In the genomic region with DNA sequence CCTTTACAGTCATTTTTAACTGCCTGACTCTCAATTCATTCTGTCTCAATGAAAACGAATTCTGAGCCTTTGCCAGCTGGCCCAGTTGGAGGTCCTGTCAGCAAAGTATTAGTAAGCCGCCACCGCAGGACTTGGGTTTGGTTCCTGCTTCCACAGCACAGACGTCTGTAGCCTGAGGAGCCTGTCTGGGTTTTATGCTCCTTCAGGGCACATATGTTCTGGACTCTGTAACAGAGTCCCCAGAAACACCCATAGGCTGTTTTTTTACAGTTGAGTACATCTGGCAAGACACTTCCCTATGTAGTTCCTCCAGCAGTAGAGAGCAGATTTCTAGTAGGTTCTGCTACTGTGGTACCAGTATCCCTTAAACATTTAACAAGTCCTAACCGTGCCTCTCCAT, we compare ENCODE assay signal across 18 mouse cellular contexts. TPM values are rescaled to one million over a fixed set of nuclear protein-coding genes. Genes with fewer than 3 reads are reported as not detected.
DNase-seq lines count a peak whose midpoint lies in the region; ATAC-seq and TF ChIP-seq lines count a peak whose summit lies in the region.
"Had no signal": no experiment of that assay in that cellular context is flagged by ENCODE, and none has a peak within 500 bp of the region (broad histone marks: within the 10 kb centered on the region; RNA-seq: fewer than 3 reads in every experiment).

No protein-coding gene starts in this region.

- no peak overlapping the region for H3K4me3 ChIP-seq in forebrain, embryonic 16.5 days (replicated peaks; ENCODE audit: low read length)
- H3K4me3 ChIP-seq in forebrain, embryonic 12.5 days (replicated peaks), result no peak overlapping the region
- H3K4me3 ChIP-seq in left cerebral cortex, adult 2 months, result no peak overlapping the region
- H3K4me3 ChIP-seq: heart, embryonic 13.5 days; limb, embryonic 12.5 days; liver, embryonic 15.5 days; midbrain, embryonic 13.5 days; neural tube, embryonic 13.5 days had no signal

- intact Hi-C loops in left cerebral cortex, postnatal 4 days (cut with DNase I), result no loop called here
- intact Hi-C loops in left cerebral cortex, adult 2 months (cut with DNase I), result loop anchor here (5.0 kb wide), 1 partner anchor 319 kb away; no protein-coding TSS in a partner anchor

- H3K27me3 ChIP-seq in forebrain, embryonic 16.5 days (replicated peaks; ENCODE audit: control insufficient read depth, insufficient read depth, low read length), result no peaks in the 10 kb centered on the region
- no peaks in the 10 kb centered on the region for H3K27me3 ChIP-seq in forebrain, embryonic 12.5 days
- H3K27me3 ChIP-seq: heart, embryonic 13.5 days; limb, embryonic 12.5 days; liver, embryonic 15.5 days; midbrain, embryonic 13.5 days; neural tube, embryonic 13.5 days had no signal

- peak; percentile 25; the same call in 1 of the 2 replicates for ATAC-seq in forebrain, embryonic 16.5 days
- ATAC-seq in forebrain, embryonic 12.5 days (ENCODE audit: low FRiP score), result no peak
- ATAC-seq: midbrain, embryonic 13.5 days had no signal

- DNase-seq in adrenal gland, postnatal 14 days, result peak; percentile 42
- DNase-seq in adrenal gland, postnatal 4 days (ENCODE audit: low spot score in 2 of 2), result no peak
- DNase-seq in left cerebral cortex, postnatal 4 days, result peak; percentile 34
- DNase-seq in left cerebral cortex, adult 2 months (ENCODE audit: extremely low spot score in 1 of 2, low spot score in 2 of 2), result no peak
- peak; percentile 28 to 39 for DNase-seq in kidney, postnatal 25 days
- no peak for DNase-seq in gastrocnemius, adult 18-20 months (ENCODE audit: low spot score)
- DNase-seq: lung, postnatal 36 days; spleen, adult 18-20 months; thymus, postnatal 36 days had no signal

- H3K9me3 ChIP-seq in forebrain, embryonic 16.5 days (ENCODE audit: control insufficient read depth, low read length), result no peaks in the 10 kb centered on the region
- no peaks in the 10 kb centered on the region for H3K9me3 ChIP-seq in forebrain, embryonic 12.5 days
- H3K9me3 ChIP-seq: heart, embryonic 13.5 days; limb, embryonic 12.5 days; liver, embryonic 15.5 days; midbrain, embryonic 13.5 days; neural tube, embryonic 13.5 days had no signal

- no peak overlapping the region for H3K4me2 ChIP-seq in forebrain, embryonic 16.5 days (ENCODE audit: low read length)
- H3K4me2 ChIP-seq in forebrain, embryonic 12.5 days, result no peak overlapping the region
- H3K4me2 ChIP-seq: heart, embryonic 13.5 days; limb, embryonic 12.5 days; liver, embryonic 15.5 days; midbrain, embryonic 13.5 days; neural tube, embryonic 13.5 days had no signal

- no peak for TF ChIP-seq CTCF in left cerebral cortex, adult 2 months (IDR thresholded peaks at IDR 0.05)

- no peaks in the 10 kb centered on the region for H3K4me1 ChIP-seq in forebrain, embryonic 16.5 days (replicated peaks; ENCODE audit: control insufficient read depth, insufficient read depth, low read length)
- H3K4me1 ChIP-seq in forebrain, embryonic 12.5 days, result no peaks in the 10 kb centered on the region
- H3K4me1 ChIP-seq: heart, embryonic 13.5 days; limb, embryonic 12.5 days; liver, embryonic 15.5 days; midbrain, embryonic 13.5 days; neural tube, embryonic 13.5 days had no signal

- peaks cover 6% of the 10 kb centered on the region; the same call in 1 of the 2 replicates for H3K36me3 ChIP-seq in forebrain, embryonic 16.5 days (ENCODE audit: control insufficient read depth, insufficient read depth)
- peaks cover 37% of the 10 kb centered on the region for H3K36me3 ChIP-seq in forebrain, embryonic 12.5 days (replicated peaks)

- 49% methylated on average over 5 of the region's 5 CpGs for WGBS in forebrain, embryonic 16.5 days
- 74% methylated on average over 5 of the region's 5 CpGs for WGBS in forebrain, embryonic 12.5 days

- H3K9ac ChIP-seq in forebrain, embryonic 16.5 days (replicated peaks; ENCODE audit: low read depth, low read length), result no peak overlapping the region
- H3K9ac ChIP-seq in forebrain, embryonic 12.5 days, result no peak overlapping the region
- H3K9ac ChIP-seq: heart, embryonic 13.5 days; limb, embryonic 12.5 days; liver, embryonic 15.5 days; midbrain, embryonic 13.5 days; neural tube, embryonic 13.5 days had no signal

- no peak overlapping the region for H3K27ac ChIP-seq in forebrain, embryonic 16.5 days (ENCODE audit: low read length)
- no peak overlapping the region for H3K27ac ChIP-seq in forebrain, embryonic 12.5 days
- no peak overlapping the region for H3K27ac ChIP-seq in left cerebral cortex, adult 2 months
- H3K27ac ChIP-seq: heart, embryonic 13.5 days; liver, embryonic 15.5 days; midbrain, embryonic 13.5 days; neural tube, embryonic 13.5 days had no signal

RNA-seq across cellular contexts. Expression of a gene that starts 11.9 kb away (rescaled TPM):
- 35.5 and 44.4 TPM in 2 replicates for total RNA-seq in adrenal gland, postnatal 14 days (2021)
- total RNA-seq in adrenal gland, postnatal 4 days (2021), result 10 to 100 TPM; 53.4 to 63.8 TPM
- polyA plus RNA-seq in forebrain, embryonic 16.5 days (2015; fragmentation: Nextera tagmentation; extraction: Ambion mirVana), result 255 and 280 TPM in 2 replicates
- 305 and 307 TPM in 2 replicates for polyA plus RNA-seq in forebrain, embryonic 12.5 days (2016; fragmentation: Nextera tagmentation; extraction: Ambion mirVana)
- 100 to 1,000 TPM; 133 to 137 TPM for total RNA-seq in left cerebral cortex, postnatal 4 days (2021)
- total RNA-seq in left cerebral cortex, adult 2 months (2021), result 10 to 100 TPM; 51.2 to 52.4 TPM
- 10 to 100 TPM; 13.9 to 17.2 TPM for total RNA-seq in gastrocnemius, adult 18-20 months (2021)

RNA-seq across cellular contexts. Expression of a gene that starts 28.0 kb away (rescaled TPM):
- total RNA-seq in adrenal gland, postnatal 14 days (2021), result not detected in 2 replicates
- total RNA-seq in adrenal gland, postnatal 4 days (2021), result not detected
- not detected in 2 replicates for polyA plus RNA-seq in forebrain, embryonic 16.5 days (2015; fragmentation: Nextera tagmentation; extraction: Ambion mirVana)
- not detected in 2 replicates for polyA plus RNA-seq in forebrain, embryonic 12.5 days (2016; fragmentation: Nextera tagmentation; extraction: Ambion mirVana)
- not detected for total RNA-seq in left cerebral cortex, postnatal 4 days (2021)
- total RNA-seq in left cerebral cortex, adult 2 months (2021), result not detected
- total RNA-seq in gastrocnemius, adult 18-20 months (2021), result not detected
- total RNA-seq: gastrocnemius, postnatal 4 days; hematopoietic stem cell, adult 5-6 weeks had no signal
- polyA plus RNA-seq: heart, embryonic 13.5 days; limb, embryonic 12.5 days; midbrain, embryonic 13.5 days; neural tube, embryonic 13.5 days had no signal

RNA-seq across cellular contexts. Expression of a gene that starts 42.4 kb away (rescaled TPM):
- total RNA-seq in adrenal gland, postnatal 14 days (2021), result 34.4 and 34.7 TPM in 2 replicates
- total RNA-seq in adrenal gland, postnatal 4 days (2021), result 10 to 100 TPM; 35.8 to 38.8 TPM
- 4.9 and 6.4 TPM in 2 replicates for polyA plus RNA-seq in forebrain, embryonic 16.5 days (2015; fragmentation: Nextera tagmentation; extraction: Ambion mirVana)
- polyA plus RNA-seq in forebrain, embryonic 12.5 days (2016; fragmentation: Nextera tagmentation; extraction: Ambion mirVana), result 6.5 and 7.2 TPM in 2 replicates
- 1 to 10 TPM; 5.9 to 6.4 TPM for total RNA-seq in left cerebral cortex, postnatal 4 days (2021)
- 10 to 100 TPM; 14.4 to 16.4 TPM for total RNA-seq in left cerebral cortex, adult 2 months (2021)
- total RNA-seq in gastrocnemius, adult 18-20 months (2021), result 10 to 100 TPM; 47.4 to 60.0 TPM

Comparison
In these comparisons a context has a peak if more than half of its experiments do, and no peak if none do; other contexts are left out.
1. DNase-seq: peak in adrenal gland, postnatal 14 days (single experiment), left cerebral cortex, postnatal 4 days (single experiment) and kidney, postnatal 25 days (2 of 2); none in adrenal gland, postnatal 4 days (0 of 2), left cerebral cortex, adult 2 months (0 of 2) and gastrocnemius, adult 18-20 months (single experiment).